In genomic region chr19:5389647-5390046, GRCm38 (mm10) we compare ENCODE assay signal across 8 mouse cellular contexts. TPM values are rescaled to one million over a fixed set of nuclear protein-coding genes. Genes with fewer than 3 reads are reported as not detected.
A peak's percentile ranks its signal among the peaks of the same experiment; 100 is the strongest.
DNase-seq lines count a peak whose midpoint lies in the region; ATAC-seq and TF ChIP-seq lines count a peak whose summit lies in the region.

No protein-coding gene starts in this region.

- H3K4me2 ChIP-seq in hindbrain, postnatal 0 days (ENCODE audit: low read depth, low read length), result peak overlapping the region; percentile 83
- H3K4me2 ChIP-seq in liver, embryonic 16.5 days (ENCODE audit: low read depth, low read length), result peak overlapping the region; percentile 97
- peak overlapping the region; percentile 86 for H3K4me2 ChIP-seq in neural tube, embryonic 14.5 days (ENCODE audit: low read depth, low read length)

- peak overlapping the region; percentile 54; the same call in 1 of the 2 replicates for H3K27ac ChIP-seq in ES-Bruce4 (ENCODE audit: insufficient read depth, low read length)
- no peak overlapping the region for H3K27ac ChIP-seq in hindbrain, postnatal 0 days
- H3K27ac ChIP-seq in liver, embryonic 16.5 days (ENCODE audit: low read length), result peak overlapping the region; percentile 91
- no peak overlapping the region for H3K27ac ChIP-seq in neural tube, embryonic 14.5 days (ENCODE audit: low read depth, low read length)

- peak overlapping the region; percentile 99 for H3K4me3 ChIP-seq in ES-Bruce4 (ENCODE audit: low read depth, low read length)
- peak overlapping the region; percentile 100 for H3K4me3 ChIP-seq in erythroblast, embryonic 14.5 days (replicated peaks)
- peak overlapping the region; percentile 97 for H3K4me3 ChIP-seq in hindbrain, postnatal 0 days (ENCODE audit: low read length)
- H3K4me3 ChIP-seq in liver, embryonic 16.5 days (ENCODE audit: low read depth, low read length), result peak overlapping the region; percentile 99
- H3K4me3 ChIP-seq in neural tube, embryonic 14.5 days (ENCODE audit: low read depth, low read length), result peak overlapping the region; percentile 96; the same call in 1 of the 2 replicates

- no peak for TF ChIP-seq POLR2A in ES-Bruce4 (IDR thresholded peaks at IDR 0.05; ENCODE audit: insufficient read depth, low read length)

- TF ChIP-seq EP300 in ES-Bruce4 (IDR thresholded peaks at IDR 0.05; ENCODE audit: insufficient read depth, low read depth, low read length), result no peak

- no peak for ATAC-seq in hindbrain, postnatal 0 days
- peak; percentile 49; the same call in 1 of the 2 replicates for ATAC-seq in liver, embryonic 16.5 days (ENCODE audit: low read depth)
- ATAC-seq in neural tube, embryonic 14.5 days (ENCODE audit: low read depth), result no peak

- no peaks in the 10 kb centered on the region for H3K4me1 ChIP-seq in ES-Bruce4 (ENCODE audit: control insufficient read depth, insufficient read depth, low read length)
- peaks cover 53% of the 10 kb centered on the region for H3K4me1 ChIP-seq in erythroblast, embryonic 14.5 days (ENCODE audit: control insufficient read depth)
- H3K4me1 ChIP-seq in hindbrain, postnatal 0 days (ENCODE audit: insufficient read depth, low read length), result peaks cover 17% of the 10 kb centered on the region
- H3K4me1 ChIP-seq in liver, embryonic 16.5 days (ENCODE audit: control insufficient read depth, low read depth, low read length), result peaks cover 31% of the 10 kb centered on the region
- H3K4me1 ChIP-seq in neural tube, embryonic 14.5 days (ENCODE audit: control insufficient read depth, insufficient read depth, low read length), result peaks cover 23% of the 10 kb centered on the region

- H3K27me3 ChIP-seq in ES-Bruce4 (ENCODE audit: control insufficient read depth, insufficient read depth, low read length, poor library complexity, severe bottlenecking), result no peaks in the 10 kb centered on the region
- no peaks in the 10 kb centered on the region for H3K27me3 ChIP-seq in erythroblast, embryonic 14.5 days (ENCODE audit: control insufficient read depth)
- no peaks in the 10 kb centered on the region for H3K27me3 ChIP-seq in hindbrain, postnatal 0 days (ENCODE audit: insufficient read depth, low read length)
- H3K27me3 ChIP-seq in liver, embryonic 16.5 days (ENCODE audit: control insufficient read depth, insufficient read depth, low read depth, low read length), result no peaks in the 10 kb centered on the region
- H3K27me3 ChIP-seq in neural tube, embryonic 14.5 days (ENCODE audit: control insufficient read depth, insufficient read depth, low read length), result peaks cover 4% of the 10 kb centered on the region; the same call in 1 of the 2 replicates

- no peaks in the 10 kb centered on the region for H3K9me3 ChIP-seq in ES-Bruce4 (replicated peaks; ENCODE audit: control insufficient read depth, insufficient read depth, low read length, poor library complexity, severe bottlenecking)
- H3K9me3 ChIP-seq in erythroblast, embryonic 14.5 days (ENCODE audit: control insufficient read depth, low read length), result no peaks in the 10 kb centered on the region
- H3K9me3 ChIP-seq in hindbrain, postnatal 0 days (ENCODE audit: low read length), result no peaks in the 10 kb centered on the region
- no peaks in the 10 kb centered on the region for H3K9me3 ChIP-seq in liver, embryonic 16.5 days (replicated peaks; ENCODE audit: control insufficient read depth, low read length)
- H3K9me3 ChIP-seq in neural tube, embryonic 14.5 days (ENCODE audit: control insufficient read depth, low read length), result no peaks in the 10 kb centered on the region

- no peak for TF ChIP-seq CTCF in ES-Bruce4 (IDR thresholded peaks at IDR 0.05; ENCODE audit: low read depth, low read length)
- TF ChIP-seq CTCF in hindbrain, postnatal 0 days (IDR thresholded peaks at IDR 0.05; ENCODE audit: low read depth), result no peak

- H3K9ac ChIP-seq in ES-Bruce4 (ENCODE audit: low read depth, poor library complexity, severe bottlenecking), result peak overlapping the region; percentile 78
- peak overlapping the region; percentile 97; the same call in 1 of the 2 replicates for H3K9ac ChIP-seq in hindbrain, postnatal 0 days (replicated peaks; ENCODE audit: low read length)
- H3K9ac ChIP-seq in liver, embryonic 16.5 days (ENCODE audit: low read depth, low read length), result peak overlapping the region; percentile 93
- H3K9ac ChIP-seq in neural tube, embryonic 14.5 days (replicated peaks; ENCODE audit: low read depth, low read length), result peak overlapping the region; percentile 29; the same call in 1 of the 2 replicates

- peaks cover 3% of the 10 kb centered on the region for H3K36me3 ChIP-seq in ES-Bruce4 (ENCODE audit: control insufficient read depth, insufficient read depth, low read length, poor library complexity, severe bottlenecking)
- H3K36me3 ChIP-seq in erythroblast, embryonic 14.5 days (ENCODE audit: control insufficient read depth), result peaks cover 24% of the 10 kb centered on the region
- H3K36me3 ChIP-seq in hindbrain, postnatal 0 days (ENCODE audit: insufficient read depth, low read length), result peaks cover 5% of the 10 kb centered on the region; the same call in 1 of the 2 replicates
- peaks cover 5% of the 10 kb centered on the region for H3K36me3 ChIP-seq in liver, embryonic 16.5 days (ENCODE audit: control insufficient read depth, insufficient read depth)
- peaks cover 5% of the 10 kb centered on the region; the same call in 1 of the 2 replicates for H3K36me3 ChIP-seq in neural tube, embryonic 14.5 days (ENCODE audit: control insufficient read depth, insufficient read depth, low read length)

- DNase-seq in 3134 (ENCODE audit: extremely low read depth, insufficient read length, low spot score), result peak; percentile 35
- DNase-seq in hindbrain, postnatal 0 days (ENCODE audit: low spot score), result no peak
- no peak for DNase-seq in frontal cortex, postnatal 14 days (ENCODE audit: low spot score in 2 of 2)
- DNase-seq in right cerebral cortex, adult 18-20 months, result no peak

- 53% methylated on average over 12 of the region's 12 CpGs for WGBS in hindbrain, postnatal 0 days
- 2% methylated on average over 12 of the region's 12 CpGs for WGBS in liver, embryonic 16.5 days (ENCODE audit: insufficient replicate concordance)
- WGBS in neural tube, embryonic 14.5 days, result 47% methylated on average over 12 of the region's 12 CpGs

RNA-seq across cellular contexts. Expression of gene Sart1, which starts 1.1 kb away (rescaled TPM):
- polyA plus RNA-seq in ES-Bruce4 (2011; ENCODE audit: insufficient read depth, insufficient read length, low read depth, missing spikeins), result 49.1 and 67.8 TPM in 2 replicates
- 15.8 and 17.4 TPM in 2 replicates for polyA plus RNA-seq in erythroblast, embryonic 14.5 days (2012)
- total RNA-seq in hindbrain, postnatal 0 days (2014; rRNA removed), result 23.2 and 30.5 TPM in 2 replicates
- polyA plus RNA-seq in hindbrain, postnatal 0 days (2015; fragmentation: Nextera tagmentation; extraction: Ambion mirVana), result 45.0 and 47.4 TPM in 2 replicates
- 23.8 and 25.8 TPM in 2 replicates for polyA plus RNA-seq in liver, embryonic 16.5 days (2015; fragmentation: Nextera tagmentation; extraction: Ambion mirVana)
- 55.6 and 69.2 TPM in 2 replicates for polyA plus RNA-seq in neural tube, embryonic 14.5 days (2014; fragmentation: Nextera tagmentation; extraction: Ambion mirVana)

RNA-seq across cellular contexts. Expression of gene Tsga10ip, which starts 12.7 kb away (rescaled TPM):
- polyA plus RNA-seq in ES-Bruce4 (2011; ENCODE audit: insufficient read depth, insufficient read length, low read depth, missing spikeins), result 0.49 TPM in 1 of 2 replicates, not detected in the other
- not detected in 2 replicates for polyA plus RNA-seq in erythroblast, embryonic 14.5 days (2012)
- total RNA-seq in hindbrain, postnatal 0 days (2014; rRNA removed), result not detected in 2 replicates
- not detected in 2 replicates for polyA plus RNA-seq in hindbrain, postnatal 0 days (2015; fragmentation: Nextera tagmentation; extraction: Ambion mirVana)
- 0.05 and 0.26 TPM in 2 replicates for polyA plus RNA-seq in liver, embryonic 16.5 days (2015; fragmentation: Nextera tagmentation; extraction: Ambion mirVana)
- polyA plus RNA-seq in neural tube, embryonic 14.5 days (2014; fragmentation: Nextera tagmentation; extraction: Ambion mirVana), result not detected in 2 replicates

RNA-seq across cellular contexts. Expression of gene Banf1, which starts 22.7 kb away (rescaled TPM):
- polyA plus RNA-seq in ES-Bruce4 (2011; ENCODE audit: insufficient read depth, insufficient read length, low read depth, missing spikeins), result 370 and 395 TPM in 2 replicates
- 15.6 and 21.7 TPM in 2 replicates for polyA plus RNA-seq in erythroblast, embryonic 14.5 days (2012)
- total RNA-seq in hindbrain, postnatal 0 days (2014; rRNA removed), result 78.3 and 95.8 TPM in 2 replicates
- polyA plus RNA-seq in hindbrain, postnatal 0 days (2015; fragmentation: Nextera tagmentation; extraction: Ambion mirVana), result 316 and 319 TPM in 2 replicates
- 189 and 214 TPM in 2 replicates for polyA plus RNA-seq in liver, embryonic 16.5 days (2015; fragmentation: Nextera tagmentation; extraction: Ambion mirVana)
- polyA plus RNA-seq in neural tube, embryonic 14.5 days (2014; fragmentation: Nextera tagmentation; extraction: Ambion mirVana), result 274 and 327 TPM in 2 replicates

RNA-seq across cellular contexts. Expression of gene Eif1ad, which starts 23.1 kb away (rescaled TPM):
- polyA plus RNA-seq in ES-Bruce4 (2011; ENCODE audit: insufficient read depth, insufficient read length, low read depth, missing spikeins), result 33.1 and 36.6 TPM in 2 replicates
- 4.6 and 4.7 TPM in 2 replicates for polyA plus RNA-seq in erythroblast, embryonic 14.5 days (2012)
- 21.2 and 25.2 TPM in 2 replicates for total RNA-seq in hindbrain, postnatal 0 days (2014; rRNA removed)
- polyA plus RNA-seq in hindbrain, postnatal 0 days (2015; fragmentation: Nextera tagmentation; extraction: Ambion mirVana), result 46.7 and 49.2 TPM in 2 replicates
- 22.4 and 23.5 TPM in 2 replicates for polyA plus RNA-seq in liver, embryonic 16.5 days (2015; fragmentation: Nextera tagmentation; extraction: Ambion mirVana)
- 38.7 and 41.6 TPM in 2 replicates for polyA plus RNA-seq in neural tube, embryonic 14.5 days (2014; fragmentation: Nextera tagmentation; extraction: Ambion mirVana)

RNA-seq across cellular contexts. Expression of gene Drap1, which starts 35.1 kb away (rescaled TPM):
- 138 and 154 TPM in 2 replicates for polyA plus RNA-seq in ES-Bruce4 (2011; ENCODE audit: insufficient read depth, insufficient read length, low read depth, missing spikeins)
- polyA plus RNA-seq in erythroblast, embryonic 14.5 days (2012), result 25.1 and 29.2 TPM in 2 replicates
- total RNA-seq in hindbrain, postnatal 0 days (2014; rRNA removed), result 111 and 123 TPM in 2 replicates
- 331 and 338 TPM in 2 replicates for polyA plus RNA-seq in hindbrain, postnatal 0 days (2015; fragmentation: Nextera tagmentation; extraction: Ambion mirVana)
- 61.4 and 64.5 TPM in 2 replicates for polyA plus RNA-seq in liver, embryonic 16.5 days (2015; fragmentation: Nextera tagmentation; extraction: Ambion mirVana)
- polyA plus RNA-seq in neural tube, embryonic 14.5 days (2014; fragmentation: Nextera tagmentation; extraction: Ambion mirVana), result 208 and 254 TPM in 2 replicates

Comparison
In these comparisons a context has a peak if more than half of its experiments do, and no peak if none do; other contexts are left out.
1. H3K27ac ChIP-seq: peak in ES-Bruce4 (single experiment) and liver, embryonic 16.5 days (single experiment); none in hindbrain, postnatal 0 days (single experiment) and neural tube, embryonic 14.5 days (single experiment).
2. H3K9ac ChIP-seq: peak in every context shown above with its lines; median percentile 97 in hindbrain, postnatal 0 days; 93 in liver, embryonic 16.5 days; 78 in ES-Bruce4; 29 in neural tube, embryonic 14.5 days.
3. Peak in every context shown above with its lines, with median percentiles within 50 percentile points of each other: H3K4me3 ChIP-seq and H3K4me2 ChIP-seq.